Mouse (Mus musculus): ENCODE measurements around the gene Agbl4.

The Agbl4 gene

GRCm38 (mm10) chr4:111451283-111451918 is 1053.9 kb downstream of the Agbl4 start:
- no peak for DNase-seq

DNA sequence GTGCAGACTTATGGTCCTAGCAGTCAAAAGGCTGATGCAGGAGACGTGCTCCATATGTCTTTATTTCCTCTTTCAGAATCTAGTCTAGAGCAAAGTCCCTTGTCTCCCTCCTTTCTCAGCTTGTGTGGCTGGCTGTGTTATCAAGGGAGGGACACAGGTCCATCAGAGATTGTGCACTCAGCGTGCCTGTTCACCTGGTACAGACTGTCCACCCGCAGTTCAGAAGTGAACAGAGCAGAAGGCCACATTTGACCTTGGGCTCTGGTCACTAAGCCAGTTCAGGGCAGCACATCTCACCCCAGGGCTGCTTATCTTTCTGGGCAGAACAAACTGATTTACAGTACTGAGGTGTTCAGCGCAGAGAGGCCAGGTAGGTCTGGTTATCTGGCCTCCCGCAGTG is 1054.7 kb downstream of the Agbl4 start:
- no peak for DNase-seq

GRCm38 (mm10) chr4:111453275-111453674 is 1055.8 kb downstream of the Agbl4 start:
- no peak for DNase-seq

DNA sequence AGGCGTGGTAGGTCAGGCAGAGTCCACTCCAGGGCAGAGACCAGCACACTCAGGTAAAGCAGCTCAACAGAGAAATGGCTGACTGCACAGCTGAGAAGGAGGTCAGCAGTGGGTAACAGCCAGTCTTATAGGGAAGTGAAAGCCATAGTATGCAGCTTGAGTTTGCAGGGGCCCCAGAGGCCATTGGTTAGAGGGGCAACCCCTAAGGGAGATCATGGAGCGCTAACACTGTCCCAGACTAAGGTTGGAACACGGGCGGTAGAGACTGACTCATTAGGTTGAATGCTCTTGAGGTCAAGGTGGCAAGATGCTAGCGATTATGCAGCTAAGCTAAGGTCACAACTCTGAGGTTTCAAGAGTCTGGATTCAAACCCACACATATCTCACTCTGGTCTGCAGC is 1058.2 kb downstream of the Agbl4 start:
- DNase-seq: no peak

DNA sequence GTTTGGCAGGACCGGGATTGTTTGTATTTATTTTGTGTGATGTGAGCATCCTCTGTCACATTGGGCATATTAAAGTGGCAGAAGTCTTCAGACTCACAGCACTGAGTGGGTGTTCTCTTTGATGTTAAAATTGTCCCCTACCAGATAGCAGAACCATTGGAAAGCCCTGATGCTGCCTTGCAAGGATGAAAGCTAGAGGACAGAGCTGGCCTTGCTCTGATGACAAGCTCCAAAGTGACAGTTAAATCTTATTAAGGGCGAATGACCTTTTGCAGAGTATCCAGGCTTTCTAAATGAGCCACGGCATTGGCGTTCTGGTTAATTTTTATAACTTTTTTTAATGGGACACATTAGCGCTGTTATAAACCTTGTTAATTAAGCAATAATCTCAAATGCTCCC is 1060.1 kb downstream of the Agbl4 start:
- no peak for DNase-seq

DNA sequence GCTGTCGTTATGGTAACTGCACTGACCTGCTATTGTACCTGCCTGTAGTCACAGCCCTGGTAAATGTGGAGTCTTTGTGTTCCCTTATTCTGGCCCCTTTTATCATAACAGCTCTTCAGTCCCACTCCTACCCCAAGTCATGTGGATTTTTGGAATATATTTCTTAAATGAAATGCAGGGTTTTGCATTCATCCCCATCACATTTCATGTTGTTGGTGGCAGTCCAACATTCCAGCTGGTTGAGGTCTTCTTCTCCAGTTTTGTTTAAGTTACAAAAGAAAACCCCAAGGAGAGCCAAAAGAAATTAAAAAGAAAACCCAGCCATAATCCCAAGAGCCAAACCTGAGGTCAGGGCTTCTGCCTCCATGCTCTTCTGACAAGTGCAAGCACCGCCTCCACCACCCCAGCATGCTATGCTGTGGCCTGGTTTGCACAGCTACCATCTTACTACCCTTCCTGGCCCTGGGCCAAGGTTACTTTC is 1069.9 kb downstream of the Agbl4 start:
- no peak for DNase-seq

GRCm38 (mm10) chr4:111467796-111468195 is 1070.3 kb downstream of the Agbl4 start:
- DNase-seq: no peak

- no peak for DNase-seq
These were observed 1072.4 kb downstream of the Agbl4 start for GRCm38 (mm10) chr4:111469847-111470246.

DNA sequence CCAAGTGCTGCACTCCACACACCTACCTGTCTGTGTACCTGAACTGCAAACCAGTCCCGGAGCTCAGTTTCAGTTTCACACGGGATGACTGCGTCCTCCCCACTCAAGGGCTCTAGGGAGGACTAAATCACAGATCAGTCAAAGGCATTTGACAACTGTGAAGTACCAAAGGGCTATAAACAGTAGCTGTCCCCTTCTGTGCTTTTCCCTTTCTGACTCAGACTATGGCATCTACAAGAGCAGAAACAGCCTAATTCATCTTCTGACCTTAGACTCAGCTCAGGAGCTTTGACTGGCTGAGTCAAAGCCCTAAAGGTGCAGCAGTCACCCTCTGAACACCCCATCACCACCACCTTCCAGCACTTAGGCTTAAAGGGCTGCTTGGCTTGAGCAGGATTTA is 1074.3 kb downstream of the Agbl4 start:
- DNase-seq: no peak

DNA sequence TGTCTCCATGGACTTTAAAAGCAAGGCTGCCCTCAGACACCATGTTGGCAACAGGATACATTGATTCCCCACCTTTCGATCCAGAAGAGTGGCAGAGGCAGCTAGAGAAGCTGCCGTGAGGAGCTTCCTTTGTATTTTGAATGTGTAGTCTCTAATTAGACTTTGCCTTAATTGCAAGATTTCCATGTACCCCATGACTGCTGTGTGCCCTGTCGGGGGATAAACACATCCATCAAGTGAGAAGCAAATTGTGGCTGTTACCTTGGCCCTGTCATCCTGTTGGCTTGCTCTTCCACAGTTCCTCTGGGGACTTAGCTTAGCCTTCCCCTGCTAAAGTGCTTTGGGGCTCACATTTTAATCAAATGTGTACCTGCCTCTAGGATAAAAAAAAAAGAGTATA is 1075.0 kb downstream of the Agbl4 start:
- DNase-seq: no peak

DNA sequence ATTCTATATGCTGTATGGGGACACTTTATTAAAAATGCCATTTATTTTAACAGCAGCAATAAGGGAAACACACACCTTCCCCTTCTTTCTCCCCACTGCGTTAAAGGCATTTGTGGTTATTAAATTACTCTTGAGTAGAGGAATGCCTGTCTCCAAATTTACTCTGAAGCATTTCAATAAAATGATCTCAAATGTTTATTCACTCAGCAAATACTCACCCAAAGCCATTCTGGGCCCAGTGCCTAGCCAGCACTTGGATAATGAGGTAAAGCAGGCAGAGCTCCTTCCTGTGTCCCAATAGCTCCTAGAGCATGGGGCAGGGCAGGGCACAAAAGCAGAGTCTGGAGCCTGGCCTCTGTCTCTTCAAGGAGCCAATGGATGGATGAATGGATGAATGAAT is 1075.6 kb downstream of the Agbl4 start:
- DNase-seq: no peak

DNA sequence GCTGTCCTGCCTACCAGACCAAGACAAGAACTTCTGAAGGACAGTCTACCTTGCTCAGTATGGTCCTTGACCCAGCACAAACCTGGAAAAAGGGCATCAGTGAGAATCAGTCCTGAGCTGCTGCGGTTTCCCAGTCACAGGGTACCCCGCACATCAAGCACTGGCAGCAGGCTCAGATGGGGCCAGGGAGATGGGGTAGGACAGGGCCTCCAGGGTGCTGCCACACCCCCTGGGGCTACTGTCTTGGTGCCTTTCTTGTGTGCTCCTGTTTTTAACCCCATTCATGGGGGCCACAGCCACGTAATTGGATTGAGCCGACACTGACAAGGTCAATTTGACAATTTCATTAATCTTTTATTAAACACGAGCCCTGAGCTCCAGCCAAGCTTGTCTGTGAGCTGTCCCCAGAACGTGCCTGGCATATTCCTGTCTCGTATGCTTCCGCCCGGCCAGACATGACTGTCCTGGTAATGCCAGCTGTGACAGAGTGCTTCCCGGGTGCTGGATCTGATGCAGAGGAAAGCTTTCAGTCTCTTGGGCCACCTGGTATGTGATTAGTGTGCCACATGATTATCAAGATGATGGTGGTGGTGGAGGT is 1078.0 kb downstream of the Agbl4 start:
- no peak for DNase-seq

DNA sequence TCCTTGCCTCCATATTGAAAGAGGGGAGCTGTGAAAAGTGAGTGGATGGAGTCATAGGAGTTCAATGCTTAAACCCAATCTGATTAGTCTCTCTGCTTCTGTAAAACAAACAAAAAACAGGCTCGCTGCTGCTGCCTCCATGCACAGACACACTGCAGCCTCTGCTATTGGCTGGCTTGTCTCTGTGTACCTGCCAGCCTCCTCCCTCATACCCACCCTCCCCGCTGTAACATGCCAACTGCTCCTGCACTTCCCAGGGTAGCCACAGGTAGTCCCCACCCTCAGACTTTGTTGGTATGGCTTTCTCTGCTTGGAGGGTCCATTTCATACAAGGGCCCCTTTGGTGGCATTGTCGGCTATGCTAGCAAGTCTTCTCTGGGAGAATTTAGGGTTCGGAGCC is 1080.0 kb downstream of the Agbl4 start:
- DNase-seq: no peak

GRCm38 (mm10) chr4:111483499-111483898 is 1086.0 kb downstream of the Agbl4 start:
- DNase-seq: no peak

GRCm38 (mm10) chr4:111485189-111485588 is 1087.7 kb downstream of the Agbl4 start:
- DNase-seq: no peak

DNA sequence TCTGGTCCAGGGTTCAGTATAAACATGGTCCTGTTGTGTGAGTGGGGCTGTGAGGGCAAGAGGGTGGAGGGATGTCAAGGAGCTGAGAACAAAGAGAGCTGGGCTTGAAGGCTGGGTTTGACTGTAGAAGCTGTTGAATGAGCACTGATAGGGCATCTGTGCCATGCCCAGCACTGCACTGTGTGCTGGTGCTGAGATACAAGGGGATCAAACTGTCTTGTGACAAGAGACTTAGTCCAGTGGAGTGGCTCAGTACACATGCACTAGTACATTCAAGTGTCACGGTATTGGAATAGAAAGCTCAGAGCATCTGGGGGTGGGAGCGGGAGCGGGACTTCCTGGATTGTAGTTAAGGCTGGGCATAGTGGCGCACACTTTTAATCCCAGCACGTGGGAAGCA is 1088.7 kb downstream of the Agbl4 start:
- no peak for DNase-seq

- no peak for DNase-seq
These were observed 1089.9 kb downstream of the Agbl4 start for GRCm38 (mm10) chr4:111487233-111487843.

DNA sequence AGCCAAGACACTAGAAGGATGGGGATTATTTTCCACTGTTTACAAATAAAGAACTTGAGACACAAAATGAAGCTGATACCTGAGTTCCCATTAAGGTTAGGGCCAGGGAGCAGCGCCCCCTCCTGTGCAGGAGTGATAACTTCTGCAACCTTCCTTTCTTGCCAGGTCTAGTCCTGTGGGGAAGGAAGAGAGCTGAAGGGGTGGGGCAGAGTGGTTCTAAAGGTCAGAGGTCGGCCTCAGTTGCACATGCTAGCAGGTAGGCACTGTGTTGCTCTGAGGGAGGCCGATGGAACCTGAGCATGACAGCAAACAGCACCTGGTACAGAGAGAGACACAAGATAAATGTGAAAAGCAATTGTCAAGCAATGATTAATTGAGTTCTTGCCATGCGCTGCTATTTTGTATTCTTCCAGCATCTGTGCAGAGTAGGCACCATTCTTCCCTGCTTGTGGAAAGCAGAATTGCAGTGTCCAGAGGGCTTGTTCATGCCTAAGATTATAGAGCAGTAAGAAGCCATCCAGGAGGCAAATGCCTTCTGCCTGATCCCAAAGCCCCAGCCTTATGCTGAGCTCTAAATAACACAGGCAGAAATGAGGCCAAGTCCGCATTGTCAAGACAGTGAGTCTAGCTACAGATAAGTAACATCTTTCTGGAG is 1096.4 kb downstream of the Agbl4 start:
- DNase-seq: no peak

DNA sequence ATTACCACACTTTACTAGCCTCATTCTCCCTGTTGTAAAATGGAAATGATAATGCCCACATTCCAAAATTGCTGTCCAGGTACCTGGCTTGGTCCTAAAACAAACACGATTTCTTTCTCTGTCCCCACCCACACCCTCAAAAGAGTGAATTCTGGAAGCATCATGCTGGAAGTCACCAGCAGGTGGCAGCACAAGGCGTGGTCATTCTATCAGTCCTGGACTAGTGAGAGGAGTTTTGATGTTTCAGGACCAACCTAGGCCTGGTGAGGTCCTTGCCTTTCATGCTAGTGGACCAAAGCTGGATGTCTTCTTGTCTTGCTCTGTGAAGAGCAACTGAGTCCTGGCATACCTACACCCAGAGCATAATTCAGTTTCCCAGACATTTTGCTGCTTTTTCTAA is 1098.5 kb downstream of the Agbl4 start:
- peak; percentile 9 for DNase-seq

GRCm38 (mm10) chr4:111498751-111499150 is 1101.3 kb downstream of the Agbl4 start:
- no peak for DNase-seq

DNA sequence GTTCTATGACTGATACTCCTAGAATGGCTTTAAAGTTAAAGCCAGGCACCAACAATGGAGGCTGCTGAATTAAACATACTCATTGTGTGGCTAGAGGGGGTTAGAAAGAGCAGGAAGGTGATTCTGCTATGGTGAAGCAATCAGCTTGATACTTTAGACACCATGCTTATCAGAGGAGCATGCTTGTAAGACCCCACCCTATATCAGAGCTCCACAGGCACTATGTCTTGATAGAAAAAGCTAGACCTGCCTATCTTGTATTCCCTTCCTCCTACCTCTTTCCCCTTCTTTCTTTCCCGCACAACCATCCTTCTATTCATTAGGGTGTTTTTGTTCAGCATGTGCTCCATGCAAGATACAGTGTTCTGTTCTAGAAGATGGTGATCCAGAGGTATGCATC is 1104.0 kb downstream of the Agbl4 start:
- no peak for DNase-seq

DNA sequence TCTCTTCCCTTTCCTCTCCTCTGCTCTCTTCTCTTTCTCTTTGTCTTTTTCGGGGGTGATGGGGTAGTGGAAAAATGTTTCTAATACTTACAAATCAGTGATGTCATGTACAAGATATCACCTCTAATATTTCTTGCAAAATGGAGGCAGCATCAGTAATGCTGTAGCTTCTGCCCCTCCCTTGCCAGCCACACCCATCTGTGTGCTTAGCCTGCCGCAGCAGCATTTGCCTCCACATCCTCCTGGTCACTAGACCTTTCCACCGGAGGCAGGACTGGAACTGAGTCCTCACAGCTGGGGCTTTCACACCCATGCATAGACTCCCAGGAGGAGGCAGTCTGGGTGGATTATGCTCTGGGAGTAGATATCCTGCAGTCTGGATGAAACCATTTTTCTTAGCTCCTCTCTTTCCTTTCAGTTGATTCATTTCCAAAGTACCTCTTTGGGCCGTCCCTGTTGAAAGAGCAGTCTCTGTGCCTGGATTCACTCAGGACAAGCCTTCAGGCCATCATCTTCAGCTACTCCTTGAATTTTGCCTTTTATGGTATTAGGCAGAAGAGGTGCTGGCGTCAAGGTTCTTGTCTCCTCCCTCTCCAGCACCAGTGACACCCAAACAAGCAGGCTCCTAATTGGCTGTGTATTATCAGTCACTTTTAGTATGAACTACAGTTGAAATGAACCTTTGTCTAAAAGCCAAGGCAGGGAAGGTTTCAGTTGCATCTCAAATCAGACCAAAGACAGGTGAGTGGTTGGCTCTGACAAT is 1105.7 kb downstream of the Agbl4 start:
- no peak for DNase-seq

GRCm38 (mm10) chr4:111504952-111505351 is 1107.5 kb downstream of the Agbl4 start:
- DNase-seq: no peak
